Mouse (Mus musculus) forelimb bud, embryonic 11.5 days (tissue): ENCODE measurements at regions not wholly inside any gene's neighbourhood (a gene's known extent, or its start where the extent isn't known, plus 50 kb on each side); places are given as distances from the start of the nearest gene placed in this dataset.
"Not testable (repeated sequence)": the region's sequence is repeated elsewhere in the genome, so short reads cannot be mapped to it uniquely, and the experiment has no call there.

Experiments
- DNase-seq: peaks from one replicate; pipeline ENCODE4 v3.0.0-alpha.2; 2012; ENCODE audit warnings: low read depth, low spot score

DNA sequence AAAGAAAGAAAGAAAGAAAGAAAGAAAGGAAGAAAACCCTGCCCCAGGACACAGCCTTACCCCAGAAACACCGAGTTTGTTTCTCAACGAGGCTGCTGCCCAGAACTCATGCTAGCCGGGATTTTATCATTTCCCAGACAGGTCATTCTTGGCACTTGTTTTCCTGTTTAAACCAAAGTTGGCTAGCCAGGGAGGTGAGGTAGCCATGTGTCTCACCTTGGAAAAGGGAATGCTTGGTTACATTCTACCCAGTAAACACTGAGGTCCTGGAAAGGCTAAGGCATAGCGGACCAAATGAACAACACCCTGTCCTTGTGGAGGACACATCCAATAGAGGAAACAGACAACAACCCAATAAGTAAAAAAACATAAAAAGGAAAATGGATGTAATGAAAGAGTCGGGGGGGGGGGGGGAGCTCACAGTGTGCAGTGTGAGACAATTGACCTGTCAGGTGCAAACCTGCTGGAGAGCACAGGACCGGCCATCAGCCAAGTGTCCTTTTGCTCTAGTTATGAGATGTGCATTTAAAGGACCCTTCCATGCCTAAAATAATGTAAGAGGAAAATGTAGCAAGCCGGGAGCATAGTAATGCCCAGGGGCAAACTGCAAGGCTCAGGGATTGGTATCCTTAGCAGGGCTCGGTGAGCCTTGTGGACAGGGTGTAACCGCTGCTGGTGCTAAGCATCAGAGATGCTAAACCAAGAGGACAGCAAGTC lies 78.2 kb upstream of the Fzd7 start:
- DNase-seq, result no peak

GRCm38 (mm10) chr1:59405370-59405769 lies 76.9 kb upstream of the Fzd7 start:
- no peak for DNase-seq

DNA sequence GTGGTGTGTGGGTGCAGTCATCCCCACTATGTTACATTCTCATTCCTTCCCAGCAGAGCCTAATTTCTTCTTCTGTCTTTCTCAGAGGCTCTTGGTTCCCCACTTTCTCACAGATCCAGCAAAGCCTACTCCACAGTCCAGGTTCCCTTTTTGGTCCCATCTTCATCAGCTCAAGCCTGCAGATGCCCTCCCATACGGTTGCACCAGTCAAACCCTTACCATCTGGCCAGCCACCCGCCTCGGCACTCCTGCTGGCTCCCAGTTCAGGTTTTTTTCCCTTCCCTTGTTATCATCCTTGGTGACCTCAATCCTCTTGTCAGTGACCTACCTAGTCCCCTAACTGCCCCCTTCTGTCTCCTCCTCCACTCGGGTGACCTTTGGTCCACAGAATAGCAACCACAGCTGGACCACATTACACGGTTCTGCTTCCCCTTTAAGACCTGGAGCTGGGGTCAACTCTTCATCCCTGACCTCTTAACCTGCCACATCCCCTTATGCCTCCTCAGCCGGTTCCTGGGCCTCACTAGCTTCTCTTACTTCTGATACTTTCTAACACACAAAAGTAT lies 75.4 kb upstream of the Fzd7 start:
- no peak for DNase-seq

- peak; percentile 50 for DNase-seq
These were observed 72.6 kb upstream of the Fzd7 start for GRCm38 (mm10) chr1:59409585-59410160.

- DNase-seq, result no peak
These were observed 69.0 kb upstream of the Fzd7 start for GRCm38 (mm10) chr1:59413264-59413663.

- DNase-seq, result no peak
These were observed 67.6 kb upstream of the Fzd7 start for GRCm38 (mm10) chr1:59414401-59415210.

GRCm38 (mm10) chr1:59415733-59416312 lies 66.4 kb upstream of the Fzd7 start:
- no peak for DNase-seq

- no peak for DNase-seq
These were observed 64.9 kb upstream of the Fzd7 start for GRCm38 (mm10) chr1:59417317-59417716.

GRCm38 (mm10) chr1:59417962-59418361 lies 64.3 kb upstream of the Fzd7 start:
- no peak for DNase-seq

DNA sequence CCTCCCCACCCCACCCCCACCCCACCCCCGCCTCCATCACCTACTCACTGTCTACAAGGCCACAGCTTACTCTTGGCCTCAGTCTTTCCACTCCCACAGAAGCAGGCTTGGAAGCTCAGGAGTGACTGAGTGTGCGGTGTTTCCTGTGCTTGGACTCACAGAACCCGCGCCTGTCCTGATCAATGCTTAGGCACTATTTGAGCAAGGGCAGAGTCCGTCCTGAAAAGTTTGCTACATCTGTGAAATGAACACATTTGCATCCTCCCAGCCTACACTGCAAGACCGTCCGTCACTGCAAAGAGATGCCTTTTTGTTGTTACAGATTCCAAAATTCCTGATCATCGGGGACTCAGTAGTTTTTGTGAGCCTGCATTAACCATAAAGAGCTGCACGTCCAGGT lies 63.5 kb upstream of the Fzd7 start:
- no peak for DNase-seq

GRCm38 (mm10) chr1:59422981-59423941 lies 59.0 kb upstream of the Fzd7 start:
- DNase-seq, result no peak

GRCm38 (mm10) chr1:59425771-59426170 lies 56.5 kb upstream of the Fzd7 start:
- not testable (repeated sequence) for DNase-seq

DNA sequence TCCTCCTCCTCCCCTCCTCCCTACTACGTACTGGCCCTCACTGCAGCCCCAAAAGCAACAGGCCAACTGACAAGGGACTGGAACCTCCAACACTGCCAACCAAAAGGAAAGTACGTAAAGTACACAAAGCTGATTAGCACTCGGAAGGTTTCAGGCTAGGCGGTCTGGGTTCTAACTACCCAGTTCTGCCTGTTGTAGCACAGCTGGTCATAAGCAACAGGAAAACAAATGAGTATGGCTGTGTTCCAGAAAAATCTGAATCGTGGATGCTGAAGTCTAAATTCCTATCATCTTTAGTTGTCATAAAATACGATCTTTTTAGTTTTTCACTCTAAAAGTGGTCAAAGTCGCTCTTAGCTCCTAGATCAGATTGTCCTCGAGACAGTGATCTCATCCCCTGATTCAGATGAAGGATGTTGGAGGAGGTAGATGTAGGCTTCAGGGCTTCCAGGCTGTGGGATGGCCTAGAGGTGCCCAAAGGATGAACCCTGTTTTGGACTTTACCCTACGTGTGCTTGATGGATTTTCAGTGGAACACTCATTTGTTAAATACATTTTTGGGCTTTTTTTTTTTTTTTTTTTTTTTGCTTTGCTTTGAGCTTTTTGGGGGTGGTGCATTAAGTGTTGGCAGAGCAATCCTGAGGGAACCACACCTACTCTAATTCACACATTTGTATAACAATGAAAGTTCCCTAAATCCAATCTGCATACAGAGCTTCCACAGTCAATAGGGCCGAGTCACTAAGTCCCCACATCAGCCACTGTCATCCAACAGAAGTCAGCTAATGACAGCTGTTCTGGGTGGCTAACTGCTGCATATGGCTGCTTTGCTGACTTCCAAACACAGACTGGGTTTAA lies 55.6 kb upstream of the Fzd7 start:
- DNase-seq, result no peak

GRCm38 (mm10) chr1:59427204-59427557 lies 55.0 kb upstream of the Fzd7 start:
- DNase-seq, result no peak

DNA sequence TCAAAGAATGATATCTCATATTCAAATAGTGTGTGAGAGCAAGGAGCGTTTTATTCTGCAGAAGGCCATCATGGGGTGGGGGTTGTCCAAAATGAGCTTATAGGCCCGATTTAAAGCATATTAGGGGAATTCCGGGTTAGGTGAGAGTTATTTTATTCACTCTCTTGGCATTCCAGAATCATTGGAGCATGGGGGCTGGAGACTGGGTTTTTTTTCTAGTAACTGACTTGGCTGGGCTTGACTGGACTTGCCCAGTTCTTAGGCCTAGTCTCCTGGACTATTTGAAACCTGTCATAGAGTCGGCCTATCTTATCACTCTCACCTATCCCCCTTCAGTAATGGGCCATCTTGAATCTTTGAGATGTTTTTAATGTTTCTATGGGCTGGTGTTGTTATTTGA lies 52.9 kb upstream of the Fzd7 start:
- DNase-seq, result no peak

GRCm38 (mm10) chr1:59430234-59430633 lies 52.0 kb upstream of the Fzd7 start:
- no peak for DNase-seq

DNA sequence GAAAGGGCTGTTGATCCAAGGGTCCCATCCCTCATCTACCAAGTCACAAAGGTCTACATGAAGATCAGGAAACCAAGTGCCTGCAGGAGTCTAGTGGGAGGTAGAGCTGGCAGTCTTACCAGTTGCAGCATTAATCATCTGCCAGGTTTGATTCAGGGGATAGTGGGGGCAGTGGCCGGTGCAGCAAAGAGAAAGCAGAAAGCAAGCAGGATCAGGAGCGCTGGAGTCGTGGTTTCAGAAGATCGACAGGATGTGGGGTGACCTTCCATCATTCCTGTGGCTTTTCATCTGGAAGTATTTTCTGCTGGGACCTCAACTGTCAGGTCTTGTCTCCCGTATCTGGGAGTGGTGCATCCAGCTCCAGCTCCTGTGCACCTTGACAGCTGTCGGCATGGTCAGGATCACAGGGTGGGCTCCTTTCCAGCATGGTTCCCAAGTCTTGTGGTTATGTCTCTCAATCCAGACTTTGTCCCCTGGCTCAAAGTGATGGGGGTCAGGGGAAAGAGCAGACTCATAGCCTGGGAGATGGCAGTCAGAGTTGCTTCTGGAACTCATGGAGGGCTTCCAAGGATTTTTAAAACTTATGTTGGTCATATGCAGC lies 51.2 kb upstream of the Fzd7 start:
- DNase-seq, result no peak
